Mouse (Mus musculus): ENCODE data around the gene Tubgcp4. TPM values are rescaled to one million over a fixed set of nuclear protein-coding genes. Genes with fewer than 3 reads are reported as not detected.

Tubgcp4 gene
- polyA plus RNA-seq, 1 experiment from 2014 or later, result 82.9 TPM

GRCm38 (mm10) chr2:121153100-121153499 is 17.4 kb upstream of the Tubgcp4 start:
- H3K27me3 ChIP-seq, result no peaks in the 10 kb centered on the region
- 88% methylated on average over 3 of the region's 3 CpGs for whole genome bisulfite sequencing

GRCm38 (mm10) chr2:121169173-121169572 is 1.3 kb upstream of the Tubgcp4 start:
- Histone ChIP-seq H3K4me3 (replicated peaks) (peak overlapping the region; percentile 92), H3K9me3 (no peaks in the 10 kb centered on the region), H3K27me3 (no peaks in the 10 kb centered on the region), H3K9ac (peak overlapping the region; percentile 90), H3K4me2 (peak overlapping the region; percentile 67), H3K4me1 (peaks cover 30% of the 10 kb centered on the region), H3K27ac (no peak overlapping the region), H3K36me3 (replicated peaks) (peaks cover 27% of the 10 kb centered on the region)
- 67% methylated on average over 4 of the region's 4 CpGs for WGBS
- ATAC-seq (ENCODE audit: low FRiP score), result no peak

More at GRCm38 (mm10) chr2:121153100-121153499, 17.4 kb upstream of the Tubgcp4 start:
- no peak for ATAC-seq (ENCODE audit: low FRiP score)
- H3K9ac ChIP-seq, result no peak overlapping the region
- no peak overlapping the region for H3K4me3 ChIP-seq (replicated peaks)
- H3K9me3 ChIP-seq, result no peaks in the 10 kb centered on the region
- no peaks in the 10 kb centered on the region for H3K4me1 ChIP-seq
- peaks cover 24% of the 10 kb centered on the region for H3K36me3 ChIP-seq (replicated peaks)
- H3K4me2 ChIP-seq, result no peak overlapping the region
- H3K27ac ChIP-seq, result no peak overlapping the region

- no peak overlapping the region for H3K27ac ChIP-seq
These were observed 552 bp upstream of the Tubgcp4 start for GRCm38 (mm10) chr2:121169902-121170301.

GRCm38 (mm10) chr2:121170980-121171742 is 707 bp downstream of the Tubgcp4 start, which contains the start of gene Zscan29:
TSS of gene Zscan29 (minus strand) at chr2:121171125.
- H3K9me3 ChIP-seq, result no peaks in the 10 kb centered on the region
- H3K4me2 ChIP-seq, result peak within 1 kb of the TSS; percentile 67
- H3K9ac ChIP-seq, result peak within 1 kb of the TSS; percentile 90
- H3K36me3 ChIP-seq (replicated peaks), result peaks cover 30% of the 10 kb centered on the region
- H3K27me3 ChIP-seq, result no peaks in the 10 kb centered on the region
- peaks cover 30% of the 10 kb centered on the region for H3K4me1 ChIP-seq
- peak within 1 kb of the TSS; percentile 89 for H3K27ac ChIP-seq
- WGBS, result under 1% methylated on average over 66 of the region's 66 CpGs
- peak within 1 kb of the TSS; percentile 92 for H3K4me3 ChIP-seq (replicated peaks)
- peak; percentile 97 for ATAC-seq (ENCODE audit: low FRiP score)

More at GRCm38 (mm10) chr2:121169902-121170301, 552 bp upstream of the Tubgcp4 start:
- H3K36me3 ChIP-seq (replicated peaks), result peaks cover 30% of the 10 kb centered on the region
- H3K4me3 ChIP-seq (replicated peaks), result peak overlapping the region; percentile 92
- H3K4me2 ChIP-seq, result peak overlapping the region; percentile 67
- H3K9me3 ChIP-seq, result no peaks in the 10 kb centered on the region
- peak overlapping the region; percentile 90 for H3K9ac ChIP-seq
- peaks cover 30% of the 10 kb centered on the region for H3K4me1 ChIP-seq
- no peak for ATAC-seq (ENCODE audit: low FRiP score)
- no peaks in the 10 kb centered on the region for H3K27me3 ChIP-seq
- 8% methylated on average over 9 of the region's 9 CpGs for WGBS

GRCm38 (mm10) chr2:121178828-121179479 is 8.5 kb downstream of the Tubgcp4 start:
- no peak for ATAC-seq (ENCODE audit: low FRiP score)

GRCm38 (mm10) chr2:121183431-121183830 is 13.0 kb downstream of the Tubgcp4 start:
- H3K27me3 ChIP-seq, result no peaks in the 10 kb centered on the region
- H3K9ac ChIP-seq, result no peak overlapping the region
- no peak overlapping the region for H3K4me3 ChIP-seq (replicated peaks)
- H3K4me2 ChIP-seq, result no peak overlapping the region
- WGBS, result 93% methylated on average over 5 of the region's 5 CpGs
- no peak for ATAC-seq (ENCODE audit: low FRiP score)
- no peaks in the 10 kb centered on the region for H3K4me1 ChIP-seq
- no peak overlapping the region for H3K27ac ChIP-seq
- no peaks in the 10 kb centered on the region for H3K9me3 ChIP-seq
- peaks cover 72% of the 10 kb centered on the region for H3K36me3 ChIP-seq (replicated peaks)

More at GRCm38 (mm10) chr2:121178828-121179479, 8.5 kb downstream of the Tubgcp4 start:
- H3K27ac ChIP-seq, result no peak overlapping the region
- no peak overlapping the region for H3K9ac ChIP-seq
- WGBS, result 91% methylated on average over 3 of the region's 3 CpGs
- no peaks in the 10 kb centered on the region for H3K9me3 ChIP-seq
- no peak overlapping the region for H3K4me3 ChIP-seq (replicated peaks)
- no peaks in the 10 kb centered on the region for H3K4me1 ChIP-seq
- H3K27me3 ChIP-seq, result no peaks in the 10 kb centered on the region
- H3K36me3 ChIP-seq (replicated peaks), result peaks cover 76% of the 10 kb centered on the region
- H3K4me2 ChIP-seq, result no peak overlapping the region

GRCm38 (mm10) chr2:121184142-121184541 is 13.7 kb downstream of the Tubgcp4 start:
- Histone ChIP-seq H3K4me1 (no peaks in the 10 kb centered on the region), H3K36me3 (replicated peaks) (peaks cover 72% of the 10 kb centered on the region), H3K27ac (no peak overlapping the region), H3K4me3 (replicated peaks) (no peak overlapping the region), H3K9ac (no peak overlapping the region), H3K27me3 (no peaks in the 10 kb centered on the region), H3K4me2 (no peak overlapping the region), H3K9me3 (no peaks in the 10 kb centered on the region)
- 94% methylated on average over 7 of the region's 7 CpGs for WGBS
- ATAC-seq (ENCODE audit: low FRiP score), result no peak

GRCm38 (mm10) chr2:121188530-121188929 is 18.1 kb downstream of the Tubgcp4 start:
- no peaks in the 10 kb centered on the region for H3K27me3 ChIP-seq
- WGBS, result 83% methylated on average over 1 of the region's 1 CpGs
- peaks cover 86% of the 10 kb centered on the region for H3K36me3 ChIP-seq (replicated peaks)

GRCm38 (mm10) chr2:121195466-121195865 is 25.0 kb downstream of the Tubgcp4 start:
- H3K9me3 ChIP-seq, result no peaks in the 10 kb centered on the region

More at GRCm38 (mm10) chr2:121188530-121188929, 18.1 kb downstream of the Tubgcp4 start:
- Histone ChIP-seq H3K4me1 (no peaks in the 10 kb centered on the region), H3K9ac (no peak overlapping the region), H3K27ac (no peak overlapping the region), H3K9me3 (no peaks in the 10 kb centered on the region), H3K4me2 (no peak overlapping the region), H3K4me3 (replicated peaks) (no peak overlapping the region)
- no peak for ATAC-seq (ENCODE audit: low FRiP score)

GRCm38 (mm10) chr2:121204276-121204675 is 33.8 kb downstream of the Tubgcp4 start:
- Histone ChIP-seq H3K27me3 (no peaks in the 10 kb centered on the region), H3K27ac (no peak overlapping the region), H3K4me3 (replicated peaks) (no peak overlapping the region), H3K9me3 (no peaks in the 10 kb centered on the region), H3K4me1 (no peaks in the 10 kb centered on the region), H3K36me3 (replicated peaks) (peaks cover 98% of the 10 kb centered on the region), H3K9ac (no peak overlapping the region), H3K4me2 (no peak overlapping the region)
- 94% methylated on average over 17 of the region's 17 CpGs for WGBS
- no peak for ATAC-seq (ENCODE audit: low FRiP score)

More at GRCm38 (mm10) chr2:121195466-121195865, 25.0 kb downstream of the Tubgcp4 start:
- Histone ChIP-seq H3K4me2 (no peak overlapping the region), H3K36me3 (replicated peaks) (peaks cover 99% of the 10 kb centered on the region), H3K4me1 (no peaks in the 10 kb centered on the region), H3K27ac (no peak overlapping the region), H3K9ac (no peak overlapping the region), H3K27me3 (no peaks in the 10 kb centered on the region), H3K4me3 (replicated peaks) (no peak overlapping the region)
- 95% methylated on average over 9 of the region's 9 CpGs for WGBS
- ATAC-seq (ENCODE audit: low FRiP score), result no peak

- H3K9ac ChIP-seq, result no peak overlapping the region
- peaks cover 97% of the 10 kb centered on the region for H3K36me3 ChIP-seq (replicated peaks)
- no peak for ATAC-seq (ENCODE audit: low FRiP score)
- H3K9me3 ChIP-seq, result no peaks in the 10 kb centered on the region
- no peaks in the 10 kb centered on the region for H3K27me3 ChIP-seq
- H3K27ac ChIP-seq, result no peak overlapping the region
- H3K4me2 ChIP-seq, result no peak overlapping the region
- no peaks in the 10 kb centered on the region for H3K4me1 ChIP-seq
- no peak overlapping the region for H3K4me3 ChIP-seq (replicated peaks)
- 96% methylated on average over 3 of the region's 3 CpGs for WGBS
These were observed 36.1 kb downstream of the Tubgcp4 start for GRCm38 (mm10) chr2:121206541-121206940.

- 93% methylated on average over 3 of the region's 3 CpGs for WGBS
- H3K36me3 ChIP-seq (replicated peaks), result peaks cover 83% of the 10 kb centered on the region
- H3K4me1 ChIP-seq, result no peaks in the 10 kb centered on the region
- H3K27ac ChIP-seq, result no peak overlapping the region
- H3K4me3 ChIP-seq (replicated peaks), result no peak overlapping the region
- no peaks in the 10 kb centered on the region for H3K9me3 ChIP-seq
- H3K27me3 ChIP-seq, result no peaks in the 10 kb centered on the region
- H3K9ac ChIP-seq, result no peak overlapping the region
- no peak overlapping the region for H3K4me2 ChIP-seq
- ATAC-seq (ENCODE audit: low FRiP score), result no peak
These were observed 44.0 kb downstream of the Tubgcp4 start for GRCm38 (mm10) chr2:121214491-121214890.
